Mouse (Mus musculus) hindbrain, embryonic 14.5 days (tissue): ENCODE data around the gene Cenpp. TPM values are rescaled to one million over a fixed set of nuclear protein-coding genes. Genes with fewer than 3 reads are reported as not detected.

Experiments
- ATAC-seq: fragments of 200-750 bp; cut with Nextera tagmentation; 2 replicates; pipeline ENCODE4 v1.8.0; 2017; ENCODE audit warnings: moderate number of reproducible peaks, mild to moderate bottlenecking, moderate TSS enrichment, moderate library complexity; ENCODE audit not compliant: low FRiP score
- DNase-seq: peaks from one replicate; pipeline ENCODE4 v3.0.0-alpha.2; 2015; ENCODE audit warnings: low spot score
- H3K27ac ChIP-seq: fragments of 300-500 bp; sonication (generic); 2 replicates; pipeline ENCODE4 v1.5.1; 2014; ENCODE audit warnings: mild to moderate bottlenecking, moderate library complexity
- H3K27me3 ChIP-seq: fragments of 300-500 bp; sonication (generic); 2 replicates; pipeline ENCODE4 v1.6.1; 2014; ENCODE audit warnings: mild to moderate bottlenecking, low read length, mixed read lengths; ENCODE audit not compliant: control insufficient read depth, insufficient read depth
- H3K36me3 ChIP-seq: fragments of 300-500 bp; sonication (generic); replicated peaks from 2 replicates; pipeline ENCODE4 v1.6.1; 2014; ENCODE audit not compliant: control insufficient read depth, insufficient read depth
- H3K4me1 ChIP-seq: fragments of 300-500 bp; sonication (generic); replicated peaks from 2 replicates; pipeline ENCODE4 v1.6.1; 2014; ENCODE audit warnings: antibody characterized with exemption, low read length, mixed read lengths; ENCODE audit not compliant: control insufficient read depth, insufficient read depth
- H3K4me2 ChIP-seq: fragments of 300-500 bp; sonication (generic); replicated peaks from 2 replicates; pipeline ENCODE4 v1.6.1; 2014; ENCODE audit warnings: mild to moderate bottlenecking, moderate library complexity
- H3K4me3 ChIP-seq: fragments of 300-500 bp; sonication (generic); replicated peaks from 2 replicates; pipeline ENCODE4 v1.5.1; 2014; ENCODE audit warnings: mild to moderate bottlenecking, low read length
- H3K9ac ChIP-seq: fragments of 300-500 bp; sonication (generic); 2 replicates; pipeline ENCODE4 v1.6.1; 2014
- H3K9me3 ChIP-seq: fragments of 300-500 bp; sonication (generic); 2 replicates; pipeline ENCODE4 v1.6.1; 2016; ENCODE audit warnings: low read length; ENCODE audit not compliant: control insufficient read depth
- WGBS: fragments of 180-500 bp; shearing (Covaris S2); extraction: QIAGEN DNeasy Blood & Tissue Kit; methylation state at CpG from one replicate; pipeline ENCODE4 v1.1.7; 2014; 5-methylcytosine and 5-hydroxymethylcytosine counted together
- polyA plus RNA-seq: library from polyadenylated mRNA; unstranded; fragments of >200 nt; fragmentation: Nextera tagmentation; extraction: Ambion mirVana; gene quantifications from 2 replicates; pipeline ENCODE4 v1.2.1, GENCODE M21; 2014

Gene Cenpp
- polyA plus RNA-seq = 8.1 and 8.3 TPM in 2 replicates

GRCm38 (mm10) chr13:49652481-49653179 lies at the start of gene Cenpp, which contains the start of gene Nol8:
Gene Cenpp, minus strand, starts transcription at chr13:49652785.
Gene Nol8, plus strand, starts transcription at chr13:49653078.
- DNase-seq (peak; percentile 100), ATAC-seq (peak; percentile 100)
- H3K4me3 ChIP-seq = peak within 1 kb of the TSS; percentile 61
- no peaks in the 10 kb centered on the region for H3K27me3 ChIP-seq
- H3K4me1 ChIP-seq = peaks cover 12% of the 10 kb centered on the region
- H3K9me3 ChIP-seq = no peaks in the 10 kb centered on the region
- WGBS = under 1% methylated on average over 68 of the region's 68 CpGs
- H3K27ac ChIP-seq = no peak within 1 kb of the TSS
- peak within 1 kb of the TSS; percentile 69 for H3K4me2 ChIP-seq
- H3K36me3 ChIP-seq = peaks cover 23% of the 10 kb centered on the region
- peak within 1 kb of the TSS; percentile 48 for H3K9ac ChIP-seq

GRCm38 (mm10) chr13:49691056-49691455 lies 38.5 kb upstream of the Cenpp start:
- H3K27me3 ChIP-seq = no peaks in the 10 kb centered on the region
- H3K4me2 ChIP-seq = no peak overlapping the region
- WGBS = 99% methylated on average over 5 of the region's 5 CpGs
- H3K27ac ChIP-seq = no peak overlapping the region
- no peaks in the 10 kb centered on the region for H3K4me1 ChIP-seq
- no peak overlapping the region for H3K9ac ChIP-seq
- DNase-seq (no peak), ATAC-seq (no peak)
- H3K36me3 ChIP-seq = peaks cover 61% of the 10 kb centered on the region
- H3K9me3 ChIP-seq = no peaks in the 10 kb centered on the region
- no peak overlapping the region for H3K4me3 ChIP-seq

- no peak overlapping the region for H3K4me2 ChIP-seq
- ATAC-seq = no peak
- H3K36me3 ChIP-seq = peaks cover 19% of the 10 kb centered on the region
- no peaks in the 10 kb centered on the region for H3K9me3 ChIP-seq
- WGBS = 39% methylated on average over 4 of the region's 4 CpGs
- no peaks in the 10 kb centered on the region for H3K27me3 ChIP-seq
- no peak overlapping the region for H3K4me3 ChIP-seq
- no peak for DNase-seq
- H3K27ac ChIP-seq = no peak overlapping the region
- H3K4me1 ChIP-seq = peaks cover 13% of the 10 kb centered on the region
- H3K9ac ChIP-seq = no peak overlapping the region
These were observed 31.7 kb upstream of the Cenpp start for GRCm38 (mm10) chr13:49684266-49684665.

- no peaks in the 10 kb centered on the region for H3K9me3 ChIP-seq
- peaks cover 18% of the 10 kb centered on the region for H3K36me3 ChIP-seq
- peak; percentile 78 for ATAC-seq
- H3K4me3 ChIP-seq = peak overlapping the region; percentile 48
- H3K9ac ChIP-seq = peak overlapping the region; percentile 61
- peaks cover 13% of the 10 kb centered on the region for H3K4me1 ChIP-seq
- DNase-seq = no peak
- H3K27ac ChIP-seq = no peak overlapping the region
- no peaks in the 10 kb centered on the region for H3K27me3 ChIP-seq
- peak overlapping the region; percentile 79 for H3K4me2 ChIP-seq
- under 1% methylated on average over 20 of the region's 20 CpGs for WGBS
These were observed 29.8 kb upstream of the Cenpp start for GRCm38 (mm10) chr13:49682233-49682846.

- no peaks in the 10 kb centered on the region for H3K9me3 ChIP-seq
- H3K36me3 ChIP-seq = peaks cover 26% of the 10 kb centered on the region
- DNase-seq = peak; percentile 99
- peak within 1 kb of the TSS; percentile 61 for H3K9ac ChIP-seq
- peaks cover 13% of the 10 kb centered on the region for H3K4me1 ChIP-seq
- 6% methylated on average over 26 of the region's 26 CpGs for WGBS
- peak within 1 kb of the TSS; percentile 64; the same call in 1 of the 2 replicates for H3K27ac ChIP-seq
- H3K4me2 ChIP-seq = peak within 1 kb of the TSS; percentile 79
- H3K27me3 ChIP-seq = no peaks in the 10 kb centered on the region
- peak within 1 kb of the TSS; percentile 48 for H3K4me3 ChIP-seq
- peak; percentile 100 for ATAC-seq
These were observed 29.0 kb upstream of the Cenpp start, which contains the start of gene Iars for GRCm38 (mm10) chr13:49681351-49682232. Gene Iars, plus strand, starts transcription at chr13:49682100.

GRCm38 (mm10) chr13:49677793-49678192 lies 25.2 kb upstream of the Cenpp start:
- Histone ChIP-seq H3K9me3 (no peaks in the 10 kb centered on the region), H3K4me1 (peaks cover 7% of the 10 kb centered on the region), H3K9ac (no peak overlapping the region), H3K4me3 (no peak overlapping the region), H3K27me3 (no peaks in the 10 kb centered on the region), H3K4me2 (no peak overlapping the region), H3K36me3 (peaks cover 57% of the 10 kb centered on the region), H3K27ac (no peak overlapping the region)
- ATAC-seq = no peak
- 98% methylated on average over 2 of the region's 2 CpGs for WGBS
- DNase-seq = no peak

GRCm38 (mm10) chr13:49653180-49653541 lies 576 bp upstream of the Cenpp start:
- peaks cover 24% of the 10 kb centered on the region for H3K36me3 ChIP-seq
- no peak for DNase-seq
- WGBS = under 1% methylated on average over 16 of the region's 16 CpGs
- no peak overlapping the region for H3K27ac ChIP-seq
- H3K9ac ChIP-seq = peak overlapping the region; percentile 48
- H3K4me1 ChIP-seq = peaks cover 12% of the 10 kb centered on the region
- no peaks in the 10 kb centered on the region for H3K9me3 ChIP-seq
- ATAC-seq = peak; percentile 85
- peak overlapping the region; percentile 61 for H3K4me3 ChIP-seq
- H3K4me2 ChIP-seq = peak overlapping the region; percentile 69
- H3K27me3 ChIP-seq = no peaks in the 10 kb centered on the region

- Histone ChIP-seq H3K36me3 (peaks cover 15% of the 10 kb centered on the region), H3K9ac (peak overlapping the region; percentile 22; the same call in 1 of the 2 replicates), H3K27me3 (no peaks in the 10 kb centered on the region), H3K4me3 (peak overlapping the region; percentile 43), H3K4me1 (peaks cover 12% of the 10 kb centered on the region), H3K27ac (no peak overlapping the region), H3K4me2 (peak overlapping the region; percentile 58), H3K9me3 (no peaks in the 10 kb centered on the region)
- DNase-seq = no peak
- ATAC-seq = no peak
- 2% methylated on average over 4 of the region's 4 CpGs for WGBS
These were observed 719 bp downstream of the Cenpp start for GRCm38 (mm10) chr13:49651781-49652351.
